8 mouse cellular contexts compared by ENCODE assay signal in genomic region chr10:66853258-66853657, GRCm38 (mm10).
DNase-seq lines count a peak whose midpoint lies in the region; ATAC-seq and TF ChIP-seq lines count a peak whose summit lies in the region.

No protein-coding gene starts in this region.

- no peaks in the 10 kb centered on the region for H3K27me3 ChIP-seq in hindbrain, embryonic 16.5 days (replicated peaks; ENCODE audit: control insufficient read depth, insufficient read depth, low read length)

- intact Hi-C loops in gastrocnemius, adult 2 months (cut with DNase I) = loop anchor here (5.0 kb wide), 1 partner anchor 54 kb away; no protein-coding TSS in a partner anchor
- intact Hi-C loops in left cerebral cortex, adult 2 months (cut with DNase I) = loop anchor here (1.0 to 5.0 kb wide), 3 partner anchors 49 to 458 kb away; no protein-coding TSS in a partner anchor

- no peaks in the 10 kb centered on the region for H3K9me3 ChIP-seq in hindbrain, embryonic 16.5 days (ENCODE audit: control insufficient read depth, low read length)

- 0 out of 2 replicates have a peak overlapping the region, but pooled peaks have one; percentile 11 for H3K9ac ChIP-seq in hindbrain, embryonic 16.5 days (ENCODE audit: low read depth, low read length)

- peak overlapping the region; percentile 57 for H3K4me3 ChIP-seq in gastrocnemius, adult 2 months
- H3K4me3 ChIP-seq in hindbrain, embryonic 16.5 days (ENCODE audit: low read length) = no peak overlapping the region
- H3K4me3 ChIP-seq in left cerebral cortex, adult 2 months = 0 out of 2 replicates have a peak overlapping the region, but pooled peaks have one; percentile 11

- no peaks in the 10 kb centered on the region for H3K36me3 ChIP-seq in hindbrain, embryonic 16.5 days (ENCODE audit: control insufficient read depth, insufficient read depth, low read length)

- peak; percentile 85 for TF ChIP-seq CTCF in gastrocnemius, adult 2 months (IDR thresholded peaks at IDR 0.05)
- peak; percentile 90 for TF ChIP-seq CTCF in left cerebral cortex, adult 2 months (IDR thresholded peaks at IDR 0.05)

- DNase-seq in WW6 (ENCODE audit: low read depth, low spot score) = peak; percentile 43
- DNase-seq in cerebellum, postnatal 25 days = peak; percentile 84 to 90
- DNase-seq in gastrocnemius, adult 2 months = peak; percentile 85
- peak; percentile 80 to 86 for DNase-seq in left cerebral cortex, adult 2 months (ENCODE audit: extremely low spot score in 1 of 2, low spot score in 2 of 2)
- peak; percentile 84 for DNase-seq in right cerebral cortex, adult 18-20 months
- DNase-seq in urinary bladder, adult 2 months (ENCODE audit: low spot score) = peak; percentile 61

- peaks cover 2% of the 10 kb centered on the region for H3K4me1 ChIP-seq in hindbrain, embryonic 16.5 days (ENCODE audit: control insufficient read depth, insufficient read depth, low read depth, low read length)

- 9% methylated on average over 13 of the region's 13 CpGs for WGBS in hindbrain, embryonic 16.5 days

- peak overlapping the region; percentile 47 for H3K4me2 ChIP-seq in hindbrain, embryonic 16.5 days (ENCODE audit: low read length)

- ATAC-seq in hindbrain, embryonic 16.5 days = peak; percentile 70; the same call in 1 of the 2 replicates
- peak; percentile 71 for ATAC-seq in megakaryocyte, adult 5-6 weeks (ENCODE audit: poor library complexity, severe bottlenecking)

- peak overlapping the region; percentile 54 for H3K27ac ChIP-seq in gastrocnemius, adult 2 months
- no peak overlapping the region for H3K27ac ChIP-seq in hindbrain, embryonic 16.5 days (ENCODE audit: low read depth, low read length)
- H3K27ac ChIP-seq in left cerebral cortex, adult 2 months = no peak overlapping the region
